Mouse (Mus musculus) telencephalon, adult 2 months (tissue): ENCODE results near the gene Map3k11.

ENCODE experiments used
- DNase-seq: peaks from one replicate; pipeline ENCODE4 v3.0.0-alpha.2; 2011; ENCODE audit warnings: low read depth, low spot score

Map3k11 gene

GRCm38 (mm10) chr19:5710581-5710980, 22.0 kb downstream of the Map3k11 start:
- DNase-seq, result no peak

- no peak for DNase-seq
These were observed 22.7 kb downstream of the Map3k11 start for GRCm38 (mm10) chr19:5711218-5711617.

- no peak for DNase-seq
These were observed 23.4 kb downstream of the Map3k11 start for GRCm38 (mm10) chr19:5711907-5712460.

DNA sequence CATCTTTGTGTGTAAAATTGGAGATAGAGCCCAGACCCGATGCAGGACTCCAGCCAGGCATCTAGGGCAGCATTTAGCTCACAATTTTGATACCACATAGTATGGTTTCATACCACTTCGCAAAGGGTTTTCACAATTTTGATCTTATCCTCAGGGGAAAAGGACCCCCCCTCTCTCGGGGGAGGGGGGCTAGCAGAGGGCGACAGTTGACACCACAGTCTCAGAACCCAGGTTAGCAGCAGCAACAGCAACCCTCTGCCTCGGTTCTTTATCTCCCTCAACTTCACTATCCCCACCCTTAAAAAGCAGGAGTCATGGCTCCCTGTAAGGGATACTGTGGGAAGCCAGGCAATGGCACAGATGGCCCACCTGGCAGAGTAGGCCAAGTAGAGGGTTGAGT, 24.7 kb downstream of the Map3k11 start:
- no peak for DNase-seq

- no peak for DNase-seq
These were observed 25.2 kb downstream of the Map3k11 start for GRCm38 (mm10) chr19:5713730-5714129.

DNA sequence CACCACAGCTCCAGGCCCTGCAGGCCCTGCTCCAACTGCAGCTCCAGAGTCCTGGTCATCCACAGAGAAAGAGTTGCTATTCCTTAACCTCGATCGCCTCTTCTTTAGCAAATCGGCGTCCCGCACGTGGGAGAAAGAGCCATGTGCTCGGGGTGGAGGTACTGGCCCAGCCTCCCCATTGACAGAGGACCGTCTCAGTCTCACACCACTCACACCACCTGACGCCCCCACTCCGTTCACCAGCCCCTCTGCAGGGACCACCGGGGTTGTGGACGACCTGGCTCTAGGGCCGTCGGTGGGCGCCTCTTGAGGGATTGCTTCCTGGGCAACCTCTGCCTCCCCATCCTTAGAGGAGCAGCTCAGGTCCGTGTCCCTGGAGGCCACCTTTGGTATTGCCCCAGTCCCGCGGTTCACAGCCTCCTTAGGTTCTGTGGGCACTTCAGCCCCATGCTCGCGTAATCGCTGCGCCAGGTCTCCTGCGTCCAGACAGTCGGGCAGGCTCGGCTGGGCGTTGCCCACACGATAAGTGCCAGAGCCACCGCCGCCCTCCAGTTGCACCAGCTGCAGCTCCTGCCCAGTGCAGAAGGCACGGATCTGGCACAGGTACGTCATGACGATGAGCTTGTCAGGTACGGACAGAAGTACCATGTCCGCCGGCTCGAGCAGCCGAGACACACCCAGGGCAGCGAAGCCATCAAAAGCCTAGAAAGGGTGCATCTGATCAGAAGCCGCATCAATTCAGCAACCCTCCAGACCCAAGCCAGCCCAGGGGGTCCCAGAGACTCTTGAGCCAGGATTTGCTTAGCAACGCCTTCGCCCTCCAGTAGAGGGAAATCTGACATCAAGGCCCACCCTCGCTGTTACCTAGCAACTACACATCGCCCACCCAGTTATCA, 27.5 kb downstream of the Map3k11 start:
- DNase-seq, result no peak

DNA sequence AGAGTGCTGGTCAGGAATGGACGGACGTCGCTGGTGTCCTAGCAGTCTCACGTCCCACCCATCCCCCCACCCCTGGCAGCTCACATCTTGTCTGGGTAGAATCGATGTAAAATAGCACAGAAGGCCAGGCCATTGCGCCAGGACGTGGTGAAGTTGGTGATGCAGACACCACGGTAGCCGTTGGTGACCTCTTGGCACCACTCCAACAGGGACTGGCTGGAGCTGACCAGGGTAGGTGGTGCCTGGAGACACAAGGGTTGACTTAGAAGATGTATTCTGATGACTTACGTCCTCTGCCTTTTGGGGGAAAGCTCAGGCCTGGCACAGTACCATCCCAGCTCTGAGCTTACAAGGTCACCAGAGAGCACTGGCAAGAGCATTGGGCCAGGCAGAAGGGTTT, 28.4 kb downstream of the Map3k11 start:
- DNase-seq, result no peak

- no peak for DNase-seq
These were observed 32.7 kb downstream of the Map3k11 start for GRCm38 (mm10) chr19:5721233-5721632.

- DNase-seq, result no peak
These were observed 34.4 kb downstream of the Map3k11 start for GRCm38 (mm10) chr19:5722848-5723425.

DNA sequence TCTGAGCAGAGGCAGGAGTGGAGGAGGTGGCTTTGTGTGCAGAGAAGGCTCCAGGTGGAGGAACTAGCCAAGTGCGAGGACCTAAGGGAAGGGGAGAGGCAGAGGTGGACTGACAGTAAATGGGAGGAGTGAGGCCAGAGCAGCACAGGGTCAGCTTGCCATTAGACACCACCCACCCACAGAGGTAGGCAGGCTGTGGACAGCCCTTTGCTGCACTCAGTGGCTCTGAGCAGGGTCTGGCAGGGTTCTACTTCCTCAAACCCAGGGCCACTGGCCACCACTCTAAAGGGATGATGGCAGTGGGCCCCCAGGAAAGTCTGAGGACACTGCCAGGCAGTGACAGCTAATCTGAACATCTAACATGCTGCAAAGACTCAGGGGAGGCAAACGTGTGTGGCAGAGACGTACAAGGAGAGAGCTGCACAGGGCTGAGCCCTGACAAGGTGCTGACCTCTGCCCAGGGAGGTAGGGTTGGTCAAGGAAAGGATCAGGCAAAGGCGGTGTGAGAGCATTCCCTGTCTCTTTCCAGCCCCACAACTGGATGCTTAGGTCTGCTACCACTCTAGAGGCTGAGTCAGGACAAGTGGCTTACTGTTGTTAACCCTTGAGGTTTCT, 35.5 kb downstream of the Map3k11 start:
- no peak for DNase-seq

DNA sequence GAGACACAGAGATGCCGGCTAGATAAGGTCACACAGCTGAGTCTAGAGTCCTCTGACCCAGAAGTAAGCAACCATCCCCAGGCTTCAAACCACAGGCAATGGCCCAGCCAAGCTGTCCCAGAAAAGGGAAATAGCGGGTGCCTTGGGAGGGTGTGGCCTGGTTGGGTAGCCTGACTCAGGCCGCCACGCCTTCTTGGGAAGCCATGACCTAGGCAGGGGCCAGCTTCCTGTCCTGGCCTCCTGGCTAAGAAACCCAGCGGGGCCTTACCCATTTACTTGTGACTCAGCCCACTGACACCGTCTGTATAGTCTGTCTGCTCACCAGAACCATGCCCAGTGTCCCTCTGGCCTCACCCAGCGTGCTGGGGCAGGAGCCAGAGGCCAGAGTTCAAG, 36.0 kb downstream of the Map3k11 start:
- no peak for DNase-seq

DNA sequence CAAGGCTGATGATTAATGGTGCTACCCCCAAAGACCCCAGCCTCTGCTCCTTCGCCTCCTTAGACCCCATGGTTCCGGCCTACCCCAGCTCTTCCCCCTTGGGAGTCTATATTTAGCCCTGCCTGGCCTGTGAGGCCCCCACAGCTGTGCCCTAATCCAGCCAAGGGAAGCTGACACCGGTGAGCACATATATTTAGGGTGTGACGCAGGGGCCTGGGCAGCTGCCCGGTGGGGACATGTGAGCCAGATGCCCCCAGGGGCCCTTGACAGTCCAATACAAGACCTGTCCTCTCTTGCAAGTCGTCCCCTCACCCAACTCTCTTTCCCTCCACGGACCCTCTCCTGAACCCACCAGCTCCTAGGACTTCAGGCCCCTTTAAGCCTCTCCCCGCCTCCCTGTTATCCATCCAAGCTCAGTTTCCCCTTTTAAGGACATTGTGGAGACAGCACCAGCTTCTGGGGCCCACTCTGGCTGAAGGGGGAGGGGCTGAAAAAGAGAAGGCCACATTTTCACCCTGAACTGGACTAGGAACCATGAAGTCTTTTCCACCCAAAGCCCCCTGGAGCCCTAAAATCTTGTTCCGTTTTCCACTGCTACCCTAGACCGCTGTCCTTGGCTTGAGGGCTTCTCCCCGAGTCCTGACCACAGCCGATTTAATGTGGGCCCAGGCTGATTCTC, 36.6 kb downstream of the Map3k11 start:
- no peak for DNase-seq

- DNase-seq, result no peak
These were observed 37.4 kb downstream of the Map3k11 start, which contains the start of gene Ehbp1l1 for GRCm38 (mm10) chr19:5725767-5726515. Ehbp1l1 (minus strand) TSS chr19:5726317.

GRCm38 (mm10) chr19:5726961-5727578, 38.5 kb downstream of the Map3k11 start:
- no peak for DNase-seq

DNA sequence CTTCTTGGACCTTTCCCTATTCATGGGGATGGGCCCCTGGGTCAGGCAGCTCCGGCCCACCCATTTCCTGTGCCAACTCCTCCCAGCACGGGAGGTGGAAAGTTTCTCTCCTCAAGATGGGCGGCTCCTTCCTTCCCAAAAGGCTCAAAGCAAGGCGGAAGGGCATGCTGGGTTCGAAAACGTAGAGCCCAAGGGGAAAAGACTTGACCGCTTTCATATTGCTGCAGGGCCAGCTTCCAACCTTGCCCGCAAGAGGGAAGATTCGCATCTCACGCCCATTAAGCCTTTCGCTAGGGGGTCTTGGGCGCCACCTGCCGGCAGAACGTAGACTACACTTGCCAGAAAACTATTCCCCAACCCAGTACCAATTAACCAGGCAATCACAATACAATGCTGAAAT, 39.2 kb downstream of the Map3k11 start:
- DNase-seq, result peak; percentile 48

- no peak for DNase-seq
These were observed 40.3 kb downstream of the Map3k11 start for GRCm38 (mm10) chr19:5728631-5729443.

GRCm38 (mm10) chr19:5729444-5729815, 40.9 kb downstream of the Map3k11 start, which contains the start of gene Fam89b:
Fam89b (minus strand) TSS chr19:5729653.
- peak; percentile 62 for DNase-seq

DNA sequence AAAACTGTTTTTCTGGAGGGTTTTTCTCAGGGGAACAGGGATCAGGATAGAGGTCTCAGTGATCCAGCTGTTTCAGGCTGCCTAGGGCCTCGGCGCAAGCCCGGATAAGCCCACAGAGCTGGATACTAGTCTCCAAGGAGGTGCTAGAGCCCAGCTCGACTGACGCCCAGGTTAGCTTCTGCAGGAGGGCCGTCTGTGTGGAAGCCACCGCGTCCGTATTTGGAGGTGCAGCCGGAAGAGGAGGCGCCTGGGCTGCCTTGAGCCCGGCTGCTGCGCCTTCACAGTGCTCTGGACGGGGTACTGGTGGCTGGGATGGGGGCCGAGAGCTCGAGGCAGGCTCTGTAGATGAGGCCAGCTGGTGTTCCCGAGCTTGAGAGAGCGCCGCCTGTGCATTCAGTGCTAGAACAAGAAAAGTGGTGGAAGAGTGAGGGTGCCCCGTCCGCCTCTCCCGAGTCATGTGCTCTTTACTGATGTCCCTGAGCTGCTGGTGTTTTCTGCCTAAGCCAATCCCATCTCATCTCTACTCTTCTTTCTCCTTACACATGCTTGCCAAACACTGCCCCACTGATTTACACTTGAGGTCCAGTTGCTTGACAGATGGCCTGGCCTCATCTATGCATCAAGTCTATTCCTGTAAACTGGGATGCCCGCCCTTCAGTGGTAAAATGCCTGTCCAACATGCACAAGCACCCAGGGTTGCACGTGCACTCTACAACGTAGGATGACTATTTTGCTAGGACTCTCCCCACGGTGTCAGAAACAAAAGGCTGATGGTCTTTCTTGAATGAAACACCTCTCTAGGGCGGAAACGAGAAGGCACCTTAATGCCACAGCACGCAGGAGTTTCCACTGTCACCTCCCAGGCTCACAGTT, 42.0 kb downstream of the Map3k11 start:
- no peak for DNase-seq
